Mouse (Mus musculus): ENCODE measurements around the gene Slc32a1. TPM values are rescaled to one million over a fixed set of nuclear protein-coding genes. Genes with fewer than 3 reads are reported as not detected.
A peak's percentile ranks its signal among the peaks of the same experiment; 100 is the strongest.

Slc32a1 gene
- polyA plus RNA-seq, 1 experiment from 2014 or later, result not detected

DNA sequence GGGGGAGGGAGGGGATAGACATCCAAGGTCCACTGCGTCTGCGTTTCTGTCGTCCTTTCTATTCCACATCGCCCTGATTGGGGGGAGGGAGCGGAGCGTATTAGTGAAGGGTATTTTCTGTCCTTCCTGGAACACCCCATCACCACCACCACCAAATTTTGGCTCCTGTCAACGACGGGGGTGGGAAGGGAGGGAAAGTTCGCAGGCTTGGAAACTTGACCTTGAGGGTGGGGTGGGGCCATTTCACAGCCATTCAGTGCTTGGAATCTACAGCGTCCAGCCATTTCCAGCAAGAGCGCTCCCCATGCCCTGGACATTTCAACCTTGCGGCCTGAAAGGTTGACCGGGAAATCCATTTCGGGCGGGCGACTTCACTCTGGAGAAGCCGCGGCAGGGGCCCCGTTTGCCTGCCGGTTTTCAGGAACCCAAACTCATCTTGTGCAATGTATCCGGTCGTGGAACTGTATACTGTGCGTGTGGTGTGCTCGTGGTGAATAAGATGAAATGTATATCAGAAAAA is 4.7 kb downstream of the Slc32a1 start:
- WGBS, result 2% methylated on average over 24 of the region's 24 CpGs
- H3K9me3 ChIP-seq (ENCODE audit: control insufficient read depth, low read length), result no peaks in the 10 kb centered on the region
- peaks cover 93% of the 10 kb centered on the region for H3K27me3 ChIP-seq (ENCODE audit: control insufficient read depth, insufficient read depth, low read length)
- no peaks in the 10 kb centered on the region for H3K36me3 ChIP-seq (ENCODE audit: control insufficient read depth, insufficient read depth, low read length)
- peaks cover 10% of the 10 kb centered on the region; the same call in 1 of the 2 replicates for H3K4me1 ChIP-seq (ENCODE audit: control insufficient read depth, insufficient read depth, low read length)
- H3K4me3 ChIP-seq (ENCODE audit: low read depth, low read length), result no peak overlapping the region
- no peak overlapping the region for H3K9ac ChIP-seq (ENCODE audit: low read length)
- no peak overlapping the region for H3K27ac ChIP-seq (replicated peaks; ENCODE audit: low read depth, low read length)
- ATAC-seq (ENCODE audit: insufficient number of reproducible peaks, low FRiP score, low TSS enrichment, low read depth) (no peak), DNase-seq (ENCODE audit: low spot score) (peak; percentile 34)
- H3K4me2 ChIP-seq (ENCODE audit: low read depth, severe bottlenecking), result no peak overlapping the region

- Histone ChIP-seq H3K4me3 (ENCODE audit: low read depth, low read length) (no peak overlapping the region), H3K27me3 (ENCODE audit: control insufficient read depth, insufficient read depth, low read length) (peaks cover 88% of the 10 kb centered on the region), H3K27ac (replicated peaks; ENCODE audit: low read depth, low read length) (no peak overlapping the region), H3K9me3 (ENCODE audit: control insufficient read depth, low read length) (no peaks in the 10 kb centered on the region), H3K36me3 (ENCODE audit: control insufficient read depth, insufficient read depth, low read length) (no peaks in the 10 kb centered on the region), H3K4me1 (ENCODE audit: control insufficient read depth, insufficient read depth, low read length) (peaks cover 8% of the 10 kb centered on the region; the same call in 1 of the 2 replicates), H3K9ac (ENCODE audit: low read length) (no peak overlapping the region), H3K4me2 (ENCODE audit: low read depth, severe bottlenecking) (no peak overlapping the region)
- DNase-seq (ENCODE audit: low spot score) (peak; percentile 53), ATAC-seq (ENCODE audit: insufficient number of reproducible peaks, low FRiP score, low TSS enrichment, low read depth) (no peak)
- 5% methylated on average over 13 of the region's 13 CpGs for WGBS
Measured at GRCm38 (mm10) chr2:158615702-158616101, 5.1 kb downstream of the Slc32a1 start.

DNA sequence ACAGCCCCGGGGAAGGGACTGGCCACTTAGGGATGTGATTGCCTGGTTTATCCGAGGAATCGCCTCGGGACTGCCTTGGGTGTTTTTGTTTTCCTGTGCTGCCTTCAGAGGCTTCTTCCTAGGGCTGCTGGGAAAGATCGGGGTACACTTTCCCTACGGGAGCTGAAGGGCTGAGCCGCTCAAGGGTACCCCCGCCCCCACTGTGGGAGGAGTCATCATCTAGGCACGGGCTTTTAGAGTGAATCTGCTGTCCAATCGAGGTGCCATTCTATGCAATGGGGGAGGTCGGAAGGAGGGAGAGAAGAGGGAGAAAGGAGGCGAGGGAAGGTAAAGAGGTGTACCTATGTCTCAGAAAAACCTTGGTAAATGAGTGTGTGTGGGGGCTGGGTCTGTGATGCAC is 5.7 kb downstream of the Slc32a1 start:
- Histone ChIP-seq H3K27ac (replicated peaks; ENCODE audit: low read depth, low read length) (no peak overlapping the region), H3K27me3 (ENCODE audit: control insufficient read depth, insufficient read depth, low read length) (peaks cover 82% of the 10 kb centered on the region), H3K4me1 (ENCODE audit: control insufficient read depth, insufficient read depth, low read length) (peaks cover 6% of the 10 kb centered on the region; the same call in 1 of the 2 replicates), H3K36me3 (ENCODE audit: control insufficient read depth, insufficient read depth, low read length) (no peaks in the 10 kb centered on the region), H3K4me2 (ENCODE audit: low read depth, severe bottlenecking) (no peak overlapping the region), H3K4me3 (ENCODE audit: low read depth, low read length) (no peak overlapping the region), H3K9ac (ENCODE audit: low read length) (no peak overlapping the region), H3K9me3 (ENCODE audit: control insufficient read depth, low read length) (no peaks in the 10 kb centered on the region)
- ATAC-seq (ENCODE audit: insufficient number of reproducible peaks, low FRiP score, low TSS enrichment, low read depth) (0 out of 2 replicates have a peak, but pooled peaks have one; percentile 4), DNase-seq (ENCODE audit: low spot score) (peak; percentile 36)
- WGBS, result under 1% methylated on average over 12 of the region's 12 CpGs

- Histone ChIP-seq H3K27ac (replicated peaks; ENCODE audit: low read depth, low read length) (no peak overlapping the region), H3K4me3 (ENCODE audit: low read depth, low read length) (no peak overlapping the region), H3K9me3 (ENCODE audit: control insufficient read depth, low read length) (no peaks in the 10 kb centered on the region), H3K36me3 (ENCODE audit: control insufficient read depth, insufficient read depth, low read length) (no peaks in the 10 kb centered on the region), H3K9ac (ENCODE audit: low read length) (no peak overlapping the region), H3K4me2 (ENCODE audit: low read depth, severe bottlenecking) (no peak overlapping the region), H3K4me1 (ENCODE audit: control insufficient read depth, insufficient read depth, low read length) (peaks cover 6% of the 10 kb centered on the region; the same call in 1 of the 2 replicates), H3K27me3 (ENCODE audit: control insufficient read depth, insufficient read depth, low read length) (peaks cover 77% of the 10 kb centered on the region)
- ATAC-seq (ENCODE audit: insufficient number of reproducible peaks, low FRiP score, low TSS enrichment, low read depth) (no peak), DNase-seq (ENCODE audit: low spot score) (no peak)
- 9% methylated on average over 10 of the region's 11 CpGs for WGBS
Measured at GRCm38 (mm10) chr2:158616790-158617189, 6.2 kb downstream of the Slc32a1 start.

- peaks cover 11% of the 10 kb centered on the region for H3K4me1 ChIP-seq (ENCODE audit: control insufficient read depth, insufficient read depth, low read length)
- H3K9me3 ChIP-seq (ENCODE audit: control insufficient read depth, low read length), result no peaks in the 10 kb centered on the region
- H3K9ac ChIP-seq (ENCODE audit: low read length), result peak within 1 kb of the TSS; percentile 83
- H3K4me3 ChIP-seq (ENCODE audit: low read depth, low read length), result peak within 1 kb of the TSS; percentile 78
- DNase-seq (ENCODE audit: low spot score) (peak; percentile 98), ATAC-seq (ENCODE audit: insufficient number of reproducible peaks, low FRiP score, low TSS enrichment, low read depth) (peak; percentile 95)
- peaks cover 2% of the 10 kb centered on the region; the same call in 1 of the 2 replicates for H3K36me3 ChIP-seq (ENCODE audit: control insufficient read depth, insufficient read depth, low read length)
- H3K27me3 ChIP-seq (ENCODE audit: control insufficient read depth, insufficient read depth, low read length), result no peaks in the 10 kb centered on the region
- H3K27ac ChIP-seq (replicated peaks; ENCODE audit: low read depth, low read length), result peak within 1 kb of the TSS; percentile 67
- H3K4me2 ChIP-seq (ENCODE audit: low read depth, severe bottlenecking), result peak within 1 kb of the TSS; percentile 84
- under 1% methylated on average over 39 of the region's 39 CpGs for WGBS
Measured at GRCm38 (mm10) chr2:158624718-158625222, 14.2 kb downstream of the Slc32a1 start, which contains the start of gene Actr5. Actr5 (plus strand) TSS chr2:158624888.

DNA sequence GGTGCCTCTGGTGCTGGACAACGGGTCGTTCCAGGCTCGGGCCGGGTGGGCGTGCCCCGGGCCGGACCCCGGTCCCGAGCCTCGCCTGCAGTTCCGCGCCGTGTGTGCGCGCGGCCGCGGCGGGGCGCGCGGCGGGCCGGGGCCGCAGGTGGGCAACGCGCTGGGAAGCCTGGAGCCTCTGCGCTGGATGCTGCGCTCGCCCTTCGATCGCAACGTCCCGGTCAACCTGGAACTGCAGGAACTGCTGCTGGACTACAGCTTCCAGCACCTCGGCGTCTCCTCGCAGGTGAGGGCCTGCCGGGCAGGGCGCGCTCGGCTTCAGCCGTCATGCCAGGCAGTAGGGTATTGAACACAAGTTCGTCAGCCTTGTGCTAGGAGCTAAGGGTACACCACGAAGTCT is 14.7 kb downstream of the Slc32a1 start:
- Histone ChIP-seq H3K36me3 (ENCODE audit: control insufficient read depth, insufficient read depth, low read length) (peaks cover 2% of the 10 kb centered on the region; the same call in 1 of the 2 replicates), H3K4me1 (ENCODE audit: control insufficient read depth, insufficient read depth, low read length) (peaks cover 11% of the 10 kb centered on the region), H3K9ac (ENCODE audit: low read length) (peak overlapping the region; percentile 83), H3K4me3 (ENCODE audit: low read depth, low read length) (peak overlapping the region; percentile 78), H3K27me3 (ENCODE audit: control insufficient read depth, insufficient read depth, low read length) (no peaks in the 10 kb centered on the region), H3K27ac (replicated peaks; ENCODE audit: low read depth, low read length) (peak overlapping the region; percentile 67), H3K9me3 (ENCODE audit: control insufficient read depth, low read length) (no peaks in the 10 kb centered on the region), H3K4me2 (ENCODE audit: low read depth, severe bottlenecking) (peak overlapping the region; percentile 84)
- no peak for ATAC-seq (ENCODE audit: insufficient number of reproducible peaks, low FRiP score, low TSS enrichment, low read depth)
- under 1% methylated on average over 44 of the region's 44 CpGs for WGBS
- DNase-seq (ENCODE audit: low spot score), result no peak

GRCm38 (mm10) chr2:158625697-158626096 is 15.1 kb downstream of the Slc32a1 start:
- no peak for DNase-seq (ENCODE audit: low spot score)
- H3K4me2 ChIP-seq (ENCODE audit: low read depth, severe bottlenecking), result peak overlapping the region; percentile 84
- no peaks in the 10 kb centered on the region for H3K27me3 ChIP-seq (ENCODE audit: control insufficient read depth, insufficient read depth, low read length)
- H3K27ac ChIP-seq (replicated peaks; ENCODE audit: low read depth, low read length), result no peak overlapping the region
- H3K9ac ChIP-seq (ENCODE audit: low read length), result peak overlapping the region; percentile 83
- H3K36me3 ChIP-seq (ENCODE audit: control insufficient read depth, insufficient read depth, low read length), result peaks cover 2% of the 10 kb centered on the region; the same call in 1 of the 2 replicates
- WGBS, result 42% methylated on average over 8 of the region's 8 CpGs
- no peaks in the 10 kb centered on the region for H3K9me3 ChIP-seq (ENCODE audit: control insufficient read depth, low read length)
- peak overlapping the region; percentile 78 for H3K4me3 ChIP-seq (ENCODE audit: low read depth, low read length)
- ATAC-seq (ENCODE audit: insufficient number of reproducible peaks, low FRiP score, low TSS enrichment, low read depth), result no peak
- H3K4me1 ChIP-seq (ENCODE audit: control insufficient read depth, insufficient read depth, low read length), result peaks cover 11% of the 10 kb centered on the region

DNA sequence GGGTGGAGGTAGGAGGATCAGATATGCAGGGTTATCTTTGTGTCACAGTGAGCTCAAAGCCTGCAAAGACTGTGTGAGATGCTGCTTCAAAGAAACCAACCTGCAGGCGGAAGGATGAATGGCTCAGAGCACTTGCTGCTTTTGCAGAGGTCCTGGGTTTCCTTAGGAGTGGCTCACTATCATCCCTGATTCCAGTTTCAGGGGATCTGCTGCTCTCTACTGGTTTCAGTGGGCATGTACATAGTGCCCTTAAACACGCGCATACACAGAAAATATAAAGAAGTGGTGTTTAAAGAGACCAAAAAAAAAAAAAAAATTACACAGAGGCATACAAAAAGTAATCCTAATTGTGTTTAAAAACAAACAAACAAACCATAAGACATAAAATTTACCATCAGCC is 18.3 kb downstream of the Slc32a1 start:
- Histone ChIP-seq H3K9ac (ENCODE audit: low read length) (no peak overlapping the region), H3K27me3 (ENCODE audit: control insufficient read depth, insufficient read depth, low read length) (no peaks in the 10 kb centered on the region), H3K27ac (replicated peaks; ENCODE audit: low read depth, low read length) (no peak overlapping the region), H3K4me1 (ENCODE audit: control insufficient read depth, insufficient read depth, low read length) (peaks cover 11% of the 10 kb centered on the region), H3K4me3 (ENCODE audit: low read depth, low read length) (no peak overlapping the region), H3K4me2 (ENCODE audit: low read depth, severe bottlenecking) (no peak overlapping the region), H3K36me3 (ENCODE audit: control insufficient read depth, insufficient read depth, low read length) (peaks cover 17% of the 10 kb centered on the region), H3K9me3 (ENCODE audit: control insufficient read depth, low read length) (no peaks in the 10 kb centered on the region)
- ATAC-seq (ENCODE audit: insufficient number of reproducible peaks, low FRiP score, low TSS enrichment, low read depth), result no peak
- no peak for DNase-seq (ENCODE audit: low spot score)
- 81% methylated on average over 3 of the region's 3 CpGs for WGBS

Data from limb, embryonic 11.5 days (tissue).